Mouse (Mus musculus): ENCODE measurements around the gene Col25a1.

GRCm38 (mm10) chr3:130242647-130243296, 111.5 kb downstream of the Col25a1 start:
- no peak for TF ChIP-seq CTCF (IDR thresholded peaks at IDR 0.05; ENCODE audit: control insufficient read depth, insufficient read depth, insufficient read length)
- no peak for TF ChIP-seq USF1 (IDR thresholded peaks at IDR 0.05; ENCODE audit: low read depth)
- TF ChIP-seq MYOD1 (IDR thresholded peaks at IDR 0.05; ENCODE audit: control insufficient read depth, insufficient read length, low read depth) = no peak
- no peak for TF ChIP-seq MAX (IDR thresholded peaks at IDR 0.05)
- TF ChIP-seq MYOG (IDR thresholded peaks at IDR 0.05; ENCODE audit: control insufficient read depth, extremely low read depth, insufficient read length) = no peak
- TF ChIP-seq CEBPB (IDR thresholded peaks at IDR 0.05; ENCODE audit: low read depth) = no peak

All from C2C12 (cell line).